Mouse (Mus musculus): ENCODE measurements around the gene Lbp. TPM values are rescaled to one million over a fixed set of nuclear protein-coding genes. Genes with fewer than 3 reads are reported as not detected.

Gene Lbp
- total RNA-seq, 2 experiments from 2014 or later, result 8.7 to 11.6 TPM

GRCm38 (mm10) chr2:158302807-158303206, 3.5 kb upstream of the Lbp start:
- intact Hi-C loops (cut with DNase I), result no loop called here
- no peak for DNase-seq

GRCm38 (mm10) chr2:158306696-158307049, 380 bp downstream of the Lbp start:
- intact Hi-C loops (cut with DNase I), result no loop called here
- no peak for DNase-seq

- no peak for DNase-seq
- intact Hi-C loops (cut with DNase I), result no loop called here
Measured at GRCm38 (mm10) chr2:158308276-158308675, 2.0 kb downstream of the Lbp start.

- no peak for DNase-seq
- intact Hi-C loops (cut with DNase I), result no loop called here
Measured at GRCm38 (mm10) chr2:158313089-158313488, 6.8 kb downstream of the Lbp start.

GRCm38 (mm10) chr2:158316371-158316770, 10.1 kb downstream of the Lbp start:
- DNase-seq, result no peak
- intact Hi-C loops (cut with DNase I), result no loop called here

GRCm38 (mm10) chr2:158317026-158317425, 10.7 kb downstream of the Lbp start:
- intact Hi-C loops (cut with DNase I), result loop anchor here (1.0 kb wide), 1 partner anchor 23 kb away; no protein-coding TSS in a partner anchor
- peak; percentile 69 to 75 for DNase-seq

- intact Hi-C loops (cut with DNase I), result no loop called here
- no peak for DNase-seq
Measured at GRCm38 (mm10) chr2:158321596-158321995, 15.3 kb downstream of the Lbp start.

- DNase-seq, result no peak
- intact Hi-C loops (cut with DNase I), result no loop called here
Measured at GRCm38 (mm10) chr2:158322845-158323244, 16.6 kb downstream of the Lbp start.

GRCm38 (mm10) chr2:158324531-158325190, 18.4 kb downstream of the Lbp start:
- peak; percentile 10 to 23 for DNase-seq
- intact Hi-C loops (cut with DNase I), result no loop called here

GRCm38 (mm10) chr2:158325609-158326008, 19.3 kb downstream of the Lbp start:
- intact Hi-C loops (cut with DNase I), result no loop called here

GRCm38 (mm10) chr2:158334356-158334755, 28.1 kb downstream of the Lbp start:
- intact Hi-C loops (cut with DNase I), result no loop called here
- DNase-seq, result no peak

More at GRCm38 (mm10) chr2:158325609-158326008, 19.3 kb downstream of the Lbp start:
- DNase-seq, result no peak

GRCm38 (mm10) chr2:158337698-158338097, 31.4 kb downstream of the Lbp start:
- intact Hi-C loops (cut with DNase I), result no loop called here
- no peak for DNase-seq

- DNase-seq, result peak; percentile 67 to 74
- intact Hi-C loops (cut with DNase I), result loop anchor here (1.0 to 10.0 kb wide), 3 partner anchors 23 to 265 kb away; no protein-coding TSS in a partner anchor
Measured at GRCm38 (mm10) chr2:158339948-158340564, 33.8 kb downstream of the Lbp start.

GRCm38 (mm10) chr2:158341324-158341723, 35.0 kb downstream of the Lbp start:
- intact Hi-C loops (cut with DNase I), result loop anchor here (5.0 to 10.0 kb wide), 2 partner anchors 59 to 267 kb away; no protein-coding TSS in a partner anchor
- DNase-seq, result no peak

GRCm38 (mm10) chr2:158343495-158343894, 37.2 kb downstream of the Lbp start:
- intact Hi-C loops (cut with DNase I), result loop anchor here (5.0 to 10.0 kb wide), 2 partner anchors 61 to 269 kb away; no protein-coding TSS in a partner anchor
- no peak for DNase-seq

GRCm38 (mm10) chr2:158346467-158346866, 40.2 kb downstream of the Lbp start:
- intact Hi-C loops (cut with DNase I), result loop anchor here (5.0 to 10.0 kb wide), 2 partner anchors 139 to 272 kb away; no protein-coding TSS in a partner anchor
- DNase-seq, result no peak

- DNase-seq, result peak; percentile 63 to 77
- intact Hi-C loops (cut with DNase I), result loop anchor here (5.0 to 10.0 kb wide), 2 partner anchors 141 to 273 kb away; no protein-coding TSS in a partner anchor
Measured at GRCm38 (mm10) chr2:158347868-158348267, 41.6 kb downstream of the Lbp start.

- no peak for DNase-seq
Measured at GRCm38 (mm10) chr2:158352801-158353520, 46.7 kb downstream of the Lbp start.

GRCm38 (mm10) chr2:158354348-158355114, 48.2 kb downstream of the Lbp start:
- intact Hi-C loops (cut with DNase I), result no loop called here
- DNase-seq, result no peak

More at GRCm38 (mm10) chr2:158352801-158353520, 46.7 kb downstream of the Lbp start:
- intact Hi-C loops (cut with DNase I), result no loop called here

GRCm38 (mm10) chr2:158355238-158355637, 48.9 kb downstream of the Lbp start:
- no peak for DNase-seq
- intact Hi-C loops (cut with DNase I), result no loop called here
